Mouse (Mus musculus): ENCODE measurements around the gene Vmn1r188.
"Not testable (repeated sequence)": the region's sequence is repeated elsewhere in the genome, so short reads cannot be mapped to it uniquely, and the experiment has no call there.

Gene Vmn1r188

DNA sequence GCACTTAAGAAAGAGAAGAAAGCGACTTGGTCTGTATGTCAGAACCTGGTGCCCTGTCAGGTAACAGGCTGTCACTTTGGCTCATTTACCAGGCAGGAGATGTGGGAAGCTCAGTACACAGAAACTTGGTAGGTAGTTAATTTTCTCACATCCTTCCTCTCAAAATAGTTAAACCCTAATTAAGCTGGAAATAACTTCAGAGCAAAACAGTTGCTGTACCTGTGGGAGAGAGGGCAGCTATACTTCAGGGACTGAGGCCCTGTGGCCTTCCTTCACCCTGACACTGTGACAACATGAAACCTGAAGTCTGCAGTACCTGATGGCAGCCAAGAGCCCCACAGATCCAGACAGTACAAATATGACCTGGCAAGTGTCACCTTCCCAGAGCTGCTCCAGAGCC, at the start of gene Vmn1r188:
Vmn1r188 (plus strand) TSS at position 301 of the 400 bp plus-strand sequence.
- DNase-seq (ENCODE audit: low spot score in 2 of 2): not testable (repeated sequence)

DNA sequence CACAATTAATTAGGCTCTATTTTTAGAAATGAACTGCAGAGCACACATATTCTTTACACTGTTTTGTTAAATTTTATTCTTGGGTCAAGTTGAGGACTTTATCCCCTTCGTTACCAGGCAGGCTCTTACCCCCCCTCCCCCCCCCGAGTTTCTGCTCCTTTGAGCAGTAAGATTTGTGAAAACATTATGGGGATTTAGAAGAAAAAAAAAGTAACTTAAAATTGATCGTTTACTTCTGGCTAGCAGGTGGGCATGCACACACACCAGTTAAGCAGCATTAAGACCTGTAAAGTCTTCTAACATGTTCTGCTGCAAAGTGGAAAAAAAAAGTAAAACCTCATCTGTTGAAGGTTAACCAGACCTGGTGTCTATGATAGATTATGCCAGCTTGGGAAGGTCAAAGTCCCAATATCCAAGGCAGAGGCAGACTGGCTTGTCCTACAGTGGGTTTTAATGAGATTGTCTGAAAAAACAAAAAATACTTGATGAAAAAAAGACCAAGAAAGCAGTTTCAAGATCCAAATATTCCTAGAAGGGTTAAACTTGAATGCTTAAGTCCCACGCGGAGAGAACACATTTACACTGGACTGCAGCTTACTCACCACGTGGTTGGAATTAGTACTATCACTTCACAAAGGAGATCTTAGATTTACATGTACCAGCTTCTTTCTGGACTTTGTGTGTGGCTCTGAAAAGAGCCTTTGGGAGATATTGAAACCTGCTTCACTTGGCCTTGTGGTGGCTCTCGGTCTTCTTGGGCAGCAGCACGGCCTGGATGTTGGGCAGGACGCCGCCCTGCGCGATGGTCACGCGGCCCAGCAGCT, 49.6 kb upstream of the Vmn1r188 start:
- no peak for DNase-seq (ENCODE audit: low spot score in 2 of 2)

DNA sequence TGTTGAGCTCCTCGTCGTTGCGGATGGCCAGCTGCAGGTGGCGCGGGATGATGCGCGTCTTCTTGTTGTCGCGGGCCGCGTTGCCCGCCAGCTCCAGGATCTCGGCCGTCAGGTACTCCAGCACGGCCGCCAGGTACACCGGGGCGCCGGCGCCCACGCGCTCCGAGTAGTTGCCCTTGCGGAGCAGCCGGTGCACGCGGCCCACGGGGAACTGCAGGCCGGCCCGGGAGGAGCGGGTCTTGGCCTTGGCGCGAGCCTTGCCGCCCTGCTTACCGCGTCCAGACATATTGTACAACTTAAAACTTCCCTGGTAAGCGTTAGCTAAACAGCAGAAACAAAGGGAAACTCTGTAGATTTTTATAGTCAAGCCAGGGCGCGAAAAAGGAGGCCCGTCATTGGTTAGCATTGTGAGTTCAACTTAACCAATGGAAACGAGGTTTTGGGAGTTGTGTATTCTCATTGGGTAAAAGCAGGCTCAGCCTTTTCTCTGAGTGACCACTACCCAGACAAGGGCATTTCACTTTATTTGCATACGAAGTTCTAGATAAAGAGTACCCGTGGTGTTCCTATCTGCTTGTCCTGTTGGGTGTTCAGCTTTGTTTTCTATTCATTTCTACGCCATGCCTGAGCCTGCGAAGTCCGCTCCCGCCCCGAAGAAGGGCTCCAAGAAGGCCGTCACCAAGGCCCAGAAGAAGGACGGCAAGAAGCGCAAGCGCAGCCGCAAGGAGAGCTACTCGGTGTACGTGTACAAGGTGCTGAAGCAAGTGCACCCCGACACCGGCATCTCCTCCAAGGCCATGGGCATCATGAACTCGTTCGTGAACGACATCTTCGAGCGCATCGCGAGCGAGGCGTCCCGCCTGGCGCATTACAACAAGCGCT, 48.7 kb upstream of the Vmn1r188 start, which contains the start of the genes Hist1h2ah and Hist1h2bk:
Hist1h2ah (minus strand) TSS at position 302 of the 882 bp plus-strand sequence.
Hist1h2bk (plus strand) TSS at position 604 of the 882 bp plus-strand sequence.
- peak; percentile 88 to 92 for DNase-seq (ENCODE audit: low spot score in 2 of 2)

DNA sequence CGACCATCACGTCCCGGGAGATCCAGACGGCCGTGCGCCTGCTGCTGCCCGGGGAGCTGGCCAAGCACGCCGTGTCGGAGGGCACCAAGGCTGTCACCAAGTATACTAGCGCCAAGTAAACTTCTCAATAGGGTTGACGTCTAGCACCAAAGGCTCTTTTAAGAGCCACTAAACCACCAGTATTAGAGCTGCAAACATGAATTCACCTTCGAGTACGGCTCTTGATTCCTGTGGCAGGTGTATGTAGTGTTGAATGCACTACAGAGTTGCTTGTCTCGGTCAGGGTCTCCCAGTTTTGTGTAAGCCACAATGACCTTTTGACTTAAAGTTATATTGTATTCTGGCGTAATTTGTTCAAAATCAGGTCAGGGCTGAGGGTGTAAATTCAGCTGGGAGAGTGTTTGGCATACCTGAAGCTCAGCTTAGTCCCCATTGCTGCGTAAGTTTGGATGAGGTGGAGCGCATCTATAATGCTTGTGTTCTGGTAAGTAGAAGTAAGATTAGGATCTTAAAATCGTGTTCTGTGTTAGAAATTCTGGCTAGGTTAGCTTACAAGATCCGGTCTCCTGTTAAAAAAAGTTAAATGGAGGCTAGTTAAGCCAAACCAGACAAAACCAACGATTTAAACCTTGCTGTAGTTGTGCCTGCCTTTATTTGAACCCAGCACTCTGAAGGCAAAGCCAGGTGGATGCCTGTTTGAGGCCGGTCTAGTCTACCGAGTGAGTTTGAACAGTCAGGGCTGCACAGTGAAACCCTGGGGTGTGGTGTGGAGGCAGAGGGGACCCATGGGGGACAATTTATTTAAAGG, 47.9 kb upstream of the Vmn1r188 start:
- no peak for DNase-seq (ENCODE audit: low spot score in 2 of 2)

DNA sequence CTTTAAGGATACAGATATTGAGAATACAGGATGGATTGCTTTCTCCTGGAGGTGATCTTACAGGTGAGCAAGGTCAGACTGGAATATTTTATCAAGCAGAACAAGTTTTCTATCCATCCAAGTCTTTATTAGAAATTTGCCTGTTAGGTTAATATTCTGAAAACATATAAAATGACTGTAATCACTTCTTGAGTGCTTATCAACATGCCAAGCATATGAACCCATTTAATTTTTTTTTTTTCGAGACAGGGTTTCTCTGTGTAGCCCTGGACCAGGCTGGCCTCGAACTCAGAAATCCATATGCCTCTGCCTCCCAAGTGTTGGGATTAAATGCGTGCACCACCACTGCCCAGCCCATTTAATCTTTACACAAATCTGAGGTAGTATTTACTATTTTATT, 47.3 kb upstream of the Vmn1r188 start:
- DNase-seq (ENCODE audit: low spot score in 2 of 2): no peak

DNA sequence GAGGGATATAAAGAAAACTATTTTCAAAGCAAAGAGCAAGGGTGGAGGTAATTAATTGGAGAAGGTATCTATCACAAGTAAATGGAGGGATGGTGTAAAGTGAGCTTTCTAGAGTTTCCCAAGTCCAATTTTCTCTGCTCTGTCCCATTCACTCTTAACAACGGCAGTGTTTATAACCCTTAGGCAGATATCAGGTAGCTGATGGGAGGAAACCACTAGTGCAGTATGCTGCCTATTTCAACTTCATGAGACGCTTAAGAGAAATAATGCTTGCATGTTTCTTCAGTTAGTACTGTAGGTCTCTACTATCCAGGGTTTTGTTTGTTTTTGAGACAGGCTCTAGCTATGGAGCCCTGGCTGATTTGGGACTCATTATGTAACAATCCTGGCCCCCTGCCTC, 46.8 kb upstream of the Vmn1r188 start:
- no peak for DNase-seq (ENCODE audit: low spot score in 2 of 2)

DNA sequence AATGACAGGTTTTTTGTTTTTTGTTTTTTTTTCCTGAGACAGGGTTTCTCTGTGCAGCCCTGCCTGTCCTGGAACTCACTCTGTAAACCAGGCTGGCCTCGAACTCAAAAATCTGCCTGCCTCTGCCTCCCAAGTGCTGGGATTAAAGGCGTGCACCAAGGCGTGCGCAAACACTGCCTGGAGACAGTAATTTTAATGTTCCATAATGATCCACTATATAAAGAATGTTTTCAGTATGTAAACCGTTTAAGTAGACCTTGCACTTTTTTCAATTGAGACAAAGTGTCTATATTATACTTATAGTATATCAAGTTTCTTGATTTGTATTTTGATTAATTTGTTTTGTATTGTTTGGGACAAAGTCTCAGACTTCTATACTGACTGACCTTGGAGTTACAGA, 44.9 kb upstream of the Vmn1r188 start:
- no peak for DNase-seq (ENCODE audit: low spot score in 2 of 2)

DNA sequence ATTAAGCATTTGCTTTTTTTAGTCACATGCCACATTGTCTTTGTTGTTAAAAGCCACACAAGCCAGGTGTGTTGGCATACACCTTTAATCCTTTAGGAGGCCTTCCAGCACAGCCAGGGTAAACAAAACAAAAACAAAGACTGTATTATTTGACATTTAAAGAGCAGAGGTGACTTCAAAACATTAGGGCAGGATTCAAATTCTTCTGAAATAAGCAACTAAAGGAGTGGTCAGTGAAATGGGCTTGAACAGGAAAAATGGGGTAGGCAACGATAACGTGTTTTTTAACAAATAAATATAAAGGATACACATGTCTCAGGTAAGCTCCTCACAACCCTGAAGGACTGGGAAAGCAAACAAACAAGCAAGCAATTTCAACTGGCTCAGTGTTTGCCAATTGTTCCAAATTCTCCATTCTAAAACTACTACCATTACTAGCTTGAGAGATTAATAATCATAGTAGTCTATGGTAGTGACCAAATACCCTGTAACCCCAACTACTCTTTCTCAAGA, 44.2 kb upstream of the Vmn1r188 start:
- no peak for DNase-seq (ENCODE audit: low spot score in 2 of 2)

DNA sequence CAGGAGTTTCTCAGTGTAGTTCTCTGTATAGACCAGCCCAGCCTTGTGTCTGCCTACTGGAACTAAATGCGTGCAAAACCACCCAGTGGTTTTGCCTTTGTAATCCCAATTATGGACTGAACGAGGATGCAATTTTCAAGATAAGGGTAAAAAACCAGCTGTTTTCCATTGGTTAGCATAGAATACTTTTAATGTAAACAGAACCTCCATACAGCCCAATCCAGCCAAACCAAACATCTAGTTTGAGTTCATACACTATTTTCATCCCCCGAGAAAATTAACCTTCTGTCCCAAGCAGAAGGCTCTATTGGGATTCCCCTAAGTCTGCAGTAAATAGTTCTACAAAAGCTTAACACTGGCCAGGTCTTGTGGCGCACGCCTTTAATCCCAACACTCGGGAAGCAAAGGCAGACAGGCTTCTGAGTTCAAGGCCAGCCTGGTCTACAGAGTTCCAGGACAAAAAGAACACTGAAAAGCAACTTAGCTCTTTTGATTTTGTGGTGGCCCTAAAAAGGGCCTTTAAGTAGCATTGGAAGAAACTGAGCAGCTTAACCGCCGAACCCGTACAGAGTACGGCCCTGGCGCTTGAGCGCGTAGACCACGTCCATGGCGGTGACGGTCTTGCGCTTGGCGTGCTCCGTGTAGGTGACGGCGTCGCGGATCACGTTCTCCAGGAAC, 43.6 kb upstream of the Vmn1r188 start:
- no peak for DNase-seq (ENCODE audit: low spot score in 2 of 2)

DNA sequence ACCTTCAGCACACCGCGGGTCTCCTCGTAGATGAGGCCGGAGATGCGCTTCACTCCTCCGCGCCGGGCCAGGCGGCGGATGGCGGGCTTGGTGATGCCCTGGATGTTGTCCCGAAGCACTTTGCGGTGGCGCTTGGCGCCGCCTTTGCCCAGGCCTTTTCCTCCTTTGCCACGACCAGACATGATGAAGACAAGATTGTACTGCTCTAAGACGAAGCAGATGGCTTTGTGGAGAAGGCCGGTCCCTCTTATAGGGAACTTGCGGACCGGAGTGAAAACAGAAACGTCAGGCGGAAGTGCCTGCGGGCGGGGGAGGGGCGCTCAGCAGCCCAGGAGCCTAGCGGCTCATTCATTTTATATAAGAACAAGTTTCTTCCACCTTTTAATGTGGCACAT, 43.1 kb upstream of the Vmn1r188 start, which contains the start of gene Hist1h4i:
Hist1h4i (minus strand) TSS at position 221 of the 395 bp plus-strand sequence.
- DNase-seq (ENCODE audit: low spot score in 2 of 2): peak; percentile 99

DNA sequence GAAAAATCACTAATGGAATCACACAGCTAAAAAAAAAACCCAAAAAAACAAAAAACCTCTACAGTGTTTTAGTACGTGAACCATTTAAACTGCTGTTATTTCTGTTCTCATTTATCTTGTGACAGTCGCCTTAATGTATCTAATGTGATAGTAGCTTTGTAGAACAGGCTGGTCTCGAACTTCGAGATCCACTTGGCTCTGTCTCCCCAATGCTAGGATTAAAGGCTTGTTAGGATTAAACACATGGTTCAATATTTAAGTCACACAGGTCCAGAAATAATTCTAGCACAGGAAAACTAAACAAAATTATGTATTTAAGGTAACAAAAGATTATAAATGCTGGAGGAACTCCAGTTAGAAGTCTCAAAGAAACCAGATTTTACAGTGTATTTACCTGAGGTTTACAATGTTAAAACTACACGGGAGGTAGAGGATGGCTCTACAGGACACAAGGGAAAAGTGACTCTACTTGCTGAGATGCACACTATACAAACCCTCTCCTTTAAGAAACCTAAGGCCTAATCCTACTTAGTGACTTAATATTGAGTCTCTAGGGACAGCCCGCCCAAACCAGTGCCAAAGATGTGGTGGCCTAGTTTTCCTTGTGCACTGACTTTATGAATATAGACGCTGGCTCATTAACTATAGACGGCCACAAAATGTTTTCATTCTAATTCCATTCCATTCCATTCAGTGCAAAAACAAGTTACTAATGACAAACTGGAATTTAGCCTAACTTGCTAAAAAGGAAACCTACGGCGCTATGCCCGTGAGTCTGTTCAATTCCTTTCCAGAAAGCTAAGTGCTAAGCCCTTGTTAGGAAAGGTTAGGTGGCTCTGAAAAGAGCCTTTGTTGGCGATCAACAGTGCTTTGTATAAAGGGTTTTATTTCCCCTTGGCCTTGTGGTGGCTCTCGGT, 42.3 kb upstream of the Vmn1r188 start:
- DNase-seq (ENCODE audit: low spot score in 2 of 2): no peak

DNA sequence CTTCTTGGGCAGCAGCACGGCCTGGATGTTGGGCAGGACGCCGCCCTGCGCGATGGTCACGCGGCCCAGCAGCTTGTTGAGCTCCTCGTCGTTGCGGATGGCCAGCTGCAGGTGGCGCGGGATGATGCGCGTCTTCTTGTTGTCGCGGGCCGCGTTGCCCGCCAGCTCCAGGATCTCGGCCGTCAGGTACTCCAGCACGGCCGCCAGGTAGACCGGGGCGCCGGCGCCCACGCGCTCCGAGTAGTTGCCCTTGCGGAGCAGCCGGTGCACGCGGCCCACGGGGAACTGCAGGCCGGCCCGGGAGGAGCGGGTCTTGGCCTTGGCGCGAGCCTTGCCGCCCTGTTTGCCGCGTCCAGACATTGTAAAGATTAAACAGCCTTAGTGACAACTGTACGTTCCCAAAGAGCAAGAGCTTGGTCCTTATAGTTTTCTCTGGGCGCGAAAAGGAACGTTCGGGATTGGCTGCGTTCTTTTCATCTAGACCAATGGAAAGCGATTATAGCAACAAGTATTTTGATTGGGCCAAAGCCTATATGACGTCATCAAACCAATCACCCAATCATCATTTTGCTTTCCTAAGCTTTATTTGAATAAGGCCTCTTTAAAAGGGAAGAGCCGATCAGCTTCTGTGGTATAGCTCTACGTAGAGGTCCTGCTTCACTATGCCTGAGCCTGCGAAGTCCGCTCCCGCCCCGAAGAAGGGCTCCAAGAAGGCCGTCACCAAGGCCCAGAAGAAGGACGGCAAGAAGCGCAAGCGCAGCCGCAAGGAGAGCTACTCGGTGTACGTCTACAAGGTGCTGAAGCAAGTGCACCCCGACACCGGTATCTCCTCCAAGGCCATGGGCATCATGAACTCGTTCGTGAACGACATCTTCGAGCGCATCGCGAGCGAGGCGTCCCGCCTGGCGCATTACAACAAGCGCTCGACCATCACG, 41.4 kb upstream of the Vmn1r188 start, which contains the start of the genes Hist1h2ag and Hist1h2bj:
Hist1h2ag (minus strand) TSS at position 377 of the 935 bp plus-strand sequence.
Hist1h2bj (plus strand) TSS at position 647 of the 935 bp plus-strand sequence.
- DNase-seq (ENCODE audit: low spot score in 2 of 2): peak; percentile 90 to 94

DNA sequence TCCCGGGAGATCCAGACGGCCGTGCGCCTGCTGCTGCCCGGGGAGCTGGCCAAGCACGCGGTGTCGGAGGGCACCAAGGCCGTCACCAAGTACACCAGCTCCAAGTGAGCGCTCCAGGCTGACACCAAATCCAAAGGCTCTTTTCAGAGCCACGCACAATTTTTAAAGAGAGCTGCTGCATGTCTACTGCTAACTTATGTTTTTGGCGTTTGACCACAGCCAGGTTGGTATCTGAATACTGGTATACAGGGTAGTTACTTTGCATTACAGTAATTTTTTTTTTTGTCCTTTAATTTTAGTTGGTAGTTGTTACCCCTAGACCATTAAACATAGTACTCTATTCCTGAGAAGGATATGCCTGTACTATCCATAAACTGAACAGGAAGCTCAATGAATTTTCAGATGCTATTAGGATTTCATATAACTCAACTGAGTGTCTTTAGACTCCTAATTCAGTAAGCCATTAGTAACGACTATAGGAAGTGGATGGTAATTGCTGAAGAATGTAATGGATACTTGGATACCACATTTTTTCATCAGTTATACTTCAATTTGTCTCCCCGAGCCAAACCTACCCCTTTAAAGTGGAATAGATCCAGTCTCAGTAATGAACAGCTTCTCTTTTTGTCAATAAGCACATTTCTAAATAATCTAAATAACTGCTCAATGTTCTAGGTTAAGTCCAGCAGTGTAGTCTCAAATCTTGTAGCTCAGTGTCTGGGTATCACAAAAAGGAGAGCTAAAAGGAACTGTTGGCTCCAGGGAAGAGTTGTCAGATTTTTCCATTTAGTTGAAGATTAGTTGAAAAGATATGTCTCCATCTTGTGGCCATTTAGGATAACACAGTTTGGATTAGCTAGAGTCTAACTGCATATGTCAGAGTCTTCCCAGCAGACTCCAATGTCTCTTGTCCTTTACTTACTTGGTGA, 40.5 kb upstream of the Vmn1r188 start:
- no peak for DNase-seq (ENCODE audit: low spot score in 2 of 2)

DNA sequence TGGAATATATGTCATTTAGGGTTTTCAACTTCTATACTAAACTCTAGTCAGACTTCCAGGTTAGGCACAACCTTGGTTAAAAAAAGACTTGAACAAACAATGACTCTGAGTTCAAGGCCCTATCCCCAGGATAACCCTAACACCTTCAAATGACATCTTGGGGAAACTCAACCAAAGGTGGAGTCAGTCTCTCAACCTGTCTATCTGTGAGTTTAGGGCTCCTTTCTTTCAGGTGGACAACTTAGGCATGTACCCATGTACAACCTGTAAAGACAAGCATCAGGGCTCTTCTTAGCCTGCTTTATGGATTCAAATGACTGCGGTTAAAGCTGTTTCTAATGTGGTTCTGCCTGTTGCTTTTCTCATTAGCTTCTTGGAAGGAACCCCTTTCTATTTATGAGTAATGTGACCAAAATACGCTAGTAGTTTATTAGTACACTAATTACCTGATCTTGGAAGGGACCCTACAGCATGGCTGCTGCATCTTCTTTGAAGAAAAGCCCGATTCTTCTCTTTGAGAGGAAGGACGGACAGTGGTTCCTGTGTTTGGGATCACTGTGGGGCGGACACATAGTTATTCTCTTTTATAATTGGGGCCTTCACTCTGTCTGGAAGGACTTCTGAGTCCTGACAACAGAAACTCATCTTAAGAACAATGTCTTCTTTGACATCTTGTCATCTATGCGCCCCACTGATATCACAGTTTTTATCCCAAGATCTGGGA, 39.6 kb upstream of the Vmn1r188 start:
- DNase-seq (ENCODE audit: low spot score in 2 of 2): no peak

DNA sequence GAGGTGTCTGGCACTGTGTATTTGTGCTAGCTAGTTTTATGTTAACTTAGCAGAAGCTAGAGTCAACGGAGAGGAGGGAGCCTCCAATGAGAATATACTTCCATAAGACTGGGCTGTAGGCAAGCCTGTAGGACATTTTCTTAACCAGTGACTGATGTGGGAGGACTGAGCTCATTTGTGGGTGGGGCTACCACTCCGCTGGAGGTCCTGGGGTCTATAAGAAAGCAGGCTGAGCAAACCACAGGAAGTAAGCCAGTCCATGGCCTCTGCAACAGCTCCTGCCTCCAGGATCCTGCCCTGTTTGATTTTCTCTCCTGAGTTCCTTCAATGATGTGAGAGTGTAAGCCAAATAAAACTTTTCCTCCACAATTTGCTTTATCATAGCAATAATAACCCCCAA, 38.9 kb upstream of the Vmn1r188 start:
- no peak for DNase-seq (ENCODE audit: low spot score in 2 of 2)

DNA sequence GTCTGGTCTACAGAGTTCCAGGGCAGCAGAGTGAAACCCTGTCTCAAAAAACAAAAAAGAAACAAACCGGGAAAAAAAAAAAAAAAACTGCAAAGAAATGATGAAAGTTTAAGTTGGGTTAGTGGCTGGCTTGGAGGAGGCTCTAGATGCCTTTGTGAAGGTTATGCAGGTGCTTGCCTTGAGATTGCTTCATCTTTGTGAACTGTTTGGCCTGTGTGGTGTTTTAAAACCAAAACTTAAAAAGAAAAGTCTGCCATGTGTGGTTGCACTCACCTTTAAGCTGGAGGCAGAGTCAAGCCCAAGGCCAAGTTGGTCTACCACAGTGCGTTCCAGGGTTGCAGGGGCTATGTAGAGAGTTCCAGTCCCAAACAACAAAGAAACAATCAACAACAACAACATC, 35.2 kb upstream of the Vmn1r188 start:
- DNase-seq (ENCODE audit: low spot score in 2 of 2): no peak
